Mouse (Mus musculus) heart, adult 9 months (tissue): ENCODE data around the gene Gm14744.
"Not testable (repeated sequence)": the region's sequence is repeated elsewhere in the genome, so short reads cannot be mapped to it uniquely, and the experiment has no call there.

Experiments
- DNase-seq, 2 experiments: peaks; one replicate each; pipeline ENCODE4 v3.0.0; 2022; ENCODE audit warnings: low spot score in 2 of 2

Gm14744 gene

DNA sequence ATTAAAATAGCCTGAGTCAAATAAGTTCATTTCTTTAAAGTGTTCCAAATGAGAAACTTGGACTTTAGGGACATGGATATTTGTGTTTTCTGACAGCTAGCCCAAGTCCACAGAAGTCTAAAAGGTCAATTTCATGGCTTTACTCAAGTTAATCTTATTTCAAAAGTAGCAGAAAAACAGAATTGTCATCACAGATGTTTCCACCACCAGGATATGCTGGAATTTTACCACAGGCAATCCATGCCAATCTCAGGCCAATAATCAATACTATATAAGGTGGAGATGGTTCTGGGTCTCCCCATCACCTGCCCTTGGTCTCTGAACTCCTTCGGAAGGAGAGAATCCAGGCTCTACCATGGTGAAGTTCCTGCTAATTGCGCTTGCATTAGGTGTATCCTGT is at the start of gene Gm14744:
TSS of gene Gm14744 (plus strand) at position 301 of the 400 bp plus-strand sequence.
- DNase-seq: not testable (repeated sequence)

- DNase-seq: no peak
Observed at GRCm38 (mm10) chrX:77853523-77853922, 11.0 kb upstream of the Gm14744 start, which contains the start of gene Pbsn. Gene Pbsn (minus strand): TSS chrX:77853623.

- DNase-seq: not testable (repeated sequence)
Observed at GRCm38 (mm10) chrX:77880033-77880432, 15.5 kb downstream of the Gm14744 start.
